Mouse (Mus musculus): ENCODE measurements around the gene Rnf111.

Gene Rnf111

DNA sequence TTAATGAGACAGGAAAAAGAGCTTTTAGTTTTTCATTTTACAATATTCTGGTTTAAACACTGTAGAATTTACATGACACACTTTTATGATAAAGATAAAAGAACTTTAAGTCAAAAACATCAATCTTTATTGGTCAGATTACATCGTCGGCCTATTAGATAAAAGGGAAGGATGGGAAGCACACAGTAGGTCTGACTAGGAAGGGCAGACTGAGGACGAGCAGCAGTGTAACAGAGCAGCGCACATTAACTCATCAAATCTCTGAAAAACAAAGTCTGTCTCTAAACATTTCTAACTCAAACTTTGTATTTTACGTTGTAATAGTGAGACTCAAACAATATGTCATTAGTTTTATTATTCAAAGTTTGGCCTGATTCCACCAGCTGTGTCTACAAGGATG, 54.5 kb downstream of the Rnf111 start:
- ChIA-PET POLR2A (interaction anchor here in 1 of 4 experiments (0.7 to 2.6 kb wide), 6 partner anchors 9 to 151 kb away, joined by 3 to 12 read pairs (median 4); no protein-coding TSS in a partner anchor), CTCF (no interaction called here)

DNA sequence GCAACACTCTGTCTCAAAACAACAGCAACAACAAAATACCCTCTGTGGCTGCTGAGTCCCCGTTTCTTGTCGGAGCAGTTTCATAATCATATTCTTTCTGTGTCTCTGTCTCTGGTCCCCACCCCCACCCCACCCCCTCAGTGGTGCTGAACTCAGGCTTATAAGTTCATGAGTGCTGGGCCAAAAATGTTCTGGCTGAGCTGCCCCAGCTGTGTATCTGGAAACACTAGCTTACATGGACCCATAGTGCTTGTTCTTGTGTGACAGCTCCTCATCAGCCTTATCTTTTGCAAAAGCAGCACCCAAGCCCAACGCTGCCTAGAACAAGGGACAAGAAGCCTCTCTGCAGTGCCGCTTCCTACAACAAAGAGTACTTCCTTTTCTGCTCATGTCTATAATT, 63.6 kb downstream of the Rnf111 start:
- CTCF ChIA-PET, result interaction anchor here in 1 of 4 experiments (0.6 kb wide), 1 partner anchor 30 kb away, joined by 4 read pairs; no protein-coding TSS in a partner anchor

DNA sequence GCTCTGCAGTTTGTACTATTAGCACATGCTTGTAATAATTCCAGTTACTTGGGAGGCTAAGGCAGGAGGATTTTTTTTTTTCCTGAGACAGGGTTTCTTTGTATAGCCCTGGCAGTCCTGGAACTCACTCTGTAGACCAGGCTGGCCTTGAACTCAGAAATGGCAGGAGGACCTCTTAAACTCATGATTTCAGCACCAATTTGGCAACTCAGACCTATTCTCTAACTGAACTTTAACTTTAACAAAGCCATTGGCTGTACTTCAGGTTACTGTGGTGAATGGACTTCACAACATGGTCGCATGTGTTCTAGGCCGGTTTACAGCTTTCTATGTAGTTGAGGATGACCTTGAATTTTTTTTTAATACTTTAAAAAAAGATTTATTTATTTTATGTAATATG, 80.9 kb downstream of the Rnf111 start:
- ChIA-PET POLR2A (interaction anchor here in 3 of 4 experiments (0.7 to 2.2 kb wide), 5 partner anchors 11 to 530 kb away, joined by 3 to 9 read pairs (median 3); partner anchors contain the start of gene Sltm (in 1 of the 3)), CTCF (interaction anchor here in 2 of 4 experiments (1.0 to 1.5 kb wide), 2 partner anchors 13 to 14 kb away, joined by 4 read pairs; no protein-coding TSS in a partner anchor)

More for the DNA sequence above, 63.6 kb downstream of the Rnf111 start:
- POLR2A ChIA-PET, result interaction anchor here in 1 of 4 experiments (0.6 to 1.9 kb wide), 7 partner anchors 9 to 143 kb away, joined by 3 to 5 read pairs (median 3); no protein-coding TSS in a partner anchor

DNA sequence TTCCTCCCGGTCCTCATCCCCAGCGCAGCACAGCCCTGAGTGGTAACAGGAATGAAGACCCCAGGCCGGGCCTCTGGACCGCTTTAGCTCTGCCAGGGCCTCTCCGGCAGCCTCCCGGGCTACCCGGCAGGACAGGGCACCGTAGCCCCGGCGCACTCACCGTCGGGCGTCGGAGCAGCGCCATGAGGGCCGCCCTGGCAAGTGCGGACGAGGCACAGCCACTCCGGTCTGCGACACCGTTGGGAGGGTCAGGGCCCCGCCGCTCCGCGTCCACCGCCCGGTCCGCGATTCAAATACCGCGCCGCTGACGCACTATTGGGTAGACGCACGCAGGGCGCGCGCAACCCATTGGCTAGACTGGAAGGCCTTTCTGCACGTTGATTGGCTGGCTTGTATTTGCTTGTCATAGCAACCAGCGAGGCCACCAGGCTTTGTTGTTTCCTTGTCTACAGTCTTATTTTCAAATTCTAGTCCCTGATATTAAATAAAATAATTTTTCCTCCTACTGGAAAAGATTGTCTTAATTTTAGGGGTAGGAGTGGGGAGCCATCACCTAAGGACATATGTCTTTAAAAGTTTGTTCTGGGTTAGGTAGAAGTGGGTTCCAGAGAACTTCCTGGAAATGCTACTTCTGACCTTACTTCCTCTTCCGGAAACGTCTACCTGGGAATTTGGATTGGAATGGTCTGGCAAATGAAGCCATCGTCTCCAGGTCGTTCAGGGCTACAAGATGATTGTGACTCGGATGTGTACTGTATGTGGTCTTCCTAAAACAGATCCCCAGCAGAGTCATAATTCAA, 82.1 kb downstream of the Rnf111 start, which contains the start of gene Ccnb2:
Ccnb2 (minus strand) TSS at position 291 of the 800 bp plus-strand sequence.
- CTCF ChIA-PET, result no interaction called here

DNA sequence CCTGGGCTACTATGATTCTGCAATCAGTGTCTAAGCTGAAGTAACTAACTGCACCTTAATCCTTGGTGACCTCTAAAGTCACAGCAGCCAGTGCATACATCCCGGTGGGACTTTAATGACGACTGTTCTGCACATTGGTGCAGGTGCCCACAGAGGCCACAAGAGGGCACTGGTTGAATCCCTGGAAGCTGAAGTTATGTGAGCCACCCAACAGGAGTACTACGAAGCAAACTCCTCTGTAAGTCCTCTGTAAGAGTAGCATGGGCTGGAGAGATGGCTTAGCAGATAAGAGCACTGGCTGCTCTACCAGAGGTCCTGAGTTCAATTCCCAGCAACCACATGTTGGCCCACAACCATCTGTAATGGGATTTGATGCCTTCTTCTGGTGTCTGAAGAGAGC, 87.1 kb downstream of the Rnf111 start:
- ChIA-PET CTCF (interaction anchor here (0.5 to 1.9 kb wide), 9 partner anchors 8 to 253 kb away, joined by 3 to 14 read pairs (median 4); no protein-coding TSS in a partner anchor), POLR2A (interaction anchor here in 2 of 4 experiments (0.7 to 2.7 kb wide), 10 partner anchors 9 to 522 kb away, joined by 3 to 7 read pairs (median 4); no protein-coding TSS in a partner anchor)

More for the DNA sequence above, 82.1 kb downstream of the Rnf111 start, which contains the start of gene Ccnb2:
- POLR2A ChIA-PET, result interaction anchor here (0.6 to 3.7 kb wide), 14 partner anchors 10 to 541 kb away, joined by 3 to 31 read pairs (median 4); partner anchors contain the start of gene Sltm (in 1 of the 4)

DNA sequence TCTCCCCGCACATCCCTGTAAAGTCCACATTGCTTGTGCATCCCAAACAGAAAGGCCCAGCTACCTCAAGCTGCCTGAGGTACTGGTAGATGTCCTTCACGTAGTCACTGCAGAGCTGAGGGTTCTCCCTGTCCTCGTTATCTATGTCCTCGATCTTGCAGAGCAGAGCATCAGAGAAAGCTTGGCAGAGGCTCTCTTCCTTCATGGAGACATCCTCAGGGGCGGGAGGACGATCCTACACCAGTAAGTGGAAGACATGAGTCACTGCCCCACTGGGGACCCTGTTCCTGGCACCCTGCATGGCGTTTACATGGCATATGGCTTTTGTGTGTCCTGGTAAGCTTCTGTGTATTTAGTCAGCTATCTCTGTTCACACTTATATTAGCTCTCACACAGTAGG, 90.5 kb downstream of the Rnf111 start:
- ChIA-PET CTCF (interaction anchor here in 3 of 4 experiments (0.5 to 1.3 kb wide), 3 partner anchors 9 to 329 kb away, joined by 3 to 4 read pairs (median 3); no protein-coding TSS in a partner anchor), POLR2A (interaction anchor here in 3 of 4 experiments (0.5 to 1.0 kb wide), 4 partner anchors 10 to 203 kb away, joined by 3 to 5 read pairs (median 3); no protein-coding TSS in a partner anchor)

DNA sequence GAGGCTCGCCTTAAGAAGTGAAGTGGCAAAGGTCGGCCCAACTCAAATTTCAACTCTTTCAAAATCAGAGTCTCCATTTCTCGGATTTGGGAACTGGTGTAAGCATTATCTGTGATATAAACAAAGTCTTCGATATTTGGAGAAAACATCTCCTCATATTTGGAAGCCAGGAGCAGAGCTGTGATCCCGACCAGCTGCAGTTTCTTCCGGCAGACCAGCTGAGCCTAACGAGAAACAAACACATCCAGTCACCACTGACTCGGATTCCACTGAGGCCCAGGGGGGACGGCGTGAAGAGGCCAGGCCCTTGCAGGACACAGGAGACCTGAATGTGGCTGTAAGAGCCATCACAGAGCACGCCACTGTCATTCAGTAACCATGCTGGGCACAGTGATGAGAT, 92.9 kb downstream of the Rnf111 start:
- CTCF ChIA-PET, result no interaction called here

DNA sequence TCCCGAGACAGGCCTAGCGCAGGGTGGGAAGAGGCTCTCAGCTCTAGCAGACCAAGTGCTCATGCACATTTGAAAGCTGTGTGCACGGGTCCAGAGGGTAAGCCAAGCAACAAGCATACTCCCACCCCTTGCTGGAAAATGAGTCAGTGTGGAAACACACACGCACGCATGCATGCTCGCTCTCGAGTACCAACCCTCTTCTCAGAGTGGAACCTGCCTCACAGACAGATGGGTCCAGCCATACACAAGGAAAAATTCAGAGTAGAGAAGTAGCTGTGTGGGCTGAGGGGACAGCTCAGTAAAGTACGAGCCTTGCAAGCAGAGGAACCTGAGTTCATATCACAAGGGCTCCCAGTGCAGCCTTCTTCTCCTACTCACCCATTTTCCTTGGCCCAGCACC, 93.8 kb downstream of the Rnf111 start:
- CTCF ChIA-PET, result interaction anchor here in 3 of 4 experiments (0.5 to 1.2 kb wide), 4 partner anchors 13 to 1324 kb away, joined by 3 to 5 read pairs (median 4); no protein-coding TSS in a partner anchor
- POLR2A ChIA-PET, result interaction anchor here in 1 of 4 experiments (5.6 kb wide), 1 partner anchor 10 kb away, joined by 31 read pairs; the partner anchor contains the start of gene Ccnb2

More for the DNA sequence above, 92.9 kb downstream of the Rnf111 start:
- POLR2A ChIA-PET, result interaction anchor here in 1 of 4 experiments (0.7 to 5.6 kb wide), 3 partner anchors 9 to 26 kb away, joined by 3 to 31 read pairs (median 3); partner anchors contain the start of gene Ccnb2

DNA sequence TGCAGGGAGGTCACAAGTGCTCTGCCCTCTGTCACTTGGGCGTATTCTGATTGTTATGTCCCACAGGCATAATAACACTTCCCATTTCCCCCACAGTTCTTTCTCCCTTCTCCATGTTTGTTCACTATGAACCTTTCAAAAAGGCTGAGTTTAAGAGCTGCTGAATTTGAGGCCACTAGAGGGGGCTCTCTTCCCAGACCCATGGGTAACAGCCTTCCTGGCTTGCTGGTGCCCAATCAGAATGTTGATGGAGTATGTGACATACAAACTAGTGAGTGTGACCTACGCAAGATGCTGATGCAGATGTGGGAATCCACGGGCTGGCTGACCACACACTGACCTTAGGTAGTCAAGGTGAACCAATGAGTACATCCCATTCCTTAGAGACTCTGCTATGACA, 94.7 kb downstream of the Rnf111 start:
- ChIA-PET CTCF (interaction anchor here (0.5 to 1.6 kb wide), 12 partner anchors 8 to 1342 kb away, joined by 3 to 10 read pairs (median 3); no protein-coding TSS in a partner anchor), POLR2A (interaction anchor here in 3 of 4 experiments (0.5 to 5.6 kb wide), 5 partner anchors 11 to 390 kb away, joined by 3 to 31 read pairs (median 3); partner anchors contain the start of gene Ccnb2 (in 1 of the 3))

DNA sequence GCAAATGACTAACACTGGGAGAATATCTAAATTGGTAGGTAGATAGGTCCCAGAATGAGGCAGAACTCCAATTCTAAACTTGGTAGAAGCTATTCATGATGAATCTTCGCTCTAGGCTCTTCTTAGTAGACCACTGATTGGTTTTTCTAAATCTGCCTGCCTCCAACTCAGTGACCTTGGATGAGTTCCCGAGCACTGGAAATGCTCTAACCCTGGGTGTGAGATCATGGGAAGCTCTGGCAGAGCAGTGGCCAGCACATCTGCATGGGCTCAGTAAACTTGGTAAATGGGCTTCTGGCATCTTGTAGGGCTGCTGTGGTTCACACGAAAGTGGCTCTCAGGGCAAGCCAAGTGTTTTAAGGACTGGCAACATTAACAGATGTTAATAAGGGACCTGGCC, 96.9 kb downstream of the Rnf111 start:
- ChIA-PET POLR2A (interaction anchor here in 1 of 4 experiments (2.4 to 5.6 kb wide), 2 partner anchors 11 to 13 kb away, joined by 7 to 31 read pairs; partner anchors contain the start of gene Ccnb2), CTCF (interaction anchor here in 1 of 4 experiments (1.2 kb wide), 1 partner anchor 10 kb away, joined by 6 read pairs; no protein-coding TSS in a partner anchor)

DNA sequence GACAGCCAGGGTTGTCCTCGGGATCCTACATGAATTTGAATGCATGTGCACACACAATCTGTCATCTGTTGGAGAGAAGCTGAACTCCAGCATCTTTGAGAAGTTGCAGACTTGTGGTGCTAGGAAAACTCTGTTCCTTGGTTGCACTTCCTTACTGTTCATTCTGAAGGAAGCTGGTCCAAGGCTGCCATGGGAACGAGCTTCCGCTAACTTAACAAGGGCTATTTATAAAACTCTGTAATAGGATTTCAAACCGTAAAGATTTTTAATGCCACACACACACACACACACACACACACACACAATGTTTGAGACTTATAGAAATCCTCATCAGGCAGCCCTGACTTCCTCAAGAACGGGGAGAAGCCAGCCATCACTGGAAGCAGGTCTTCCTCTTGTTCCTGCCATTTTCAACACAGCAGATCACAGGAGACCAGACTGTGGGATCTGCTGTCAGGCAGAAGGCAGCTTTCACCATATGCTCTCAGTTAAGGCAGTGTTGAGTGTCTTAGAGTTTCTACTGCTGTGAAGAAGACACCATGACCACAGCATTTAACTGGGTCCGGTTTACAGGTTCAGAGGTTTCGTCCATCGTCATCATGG, 101.5 kb downstream of the Rnf111 start:
- CTCF ChIA-PET, result interaction anchor here in 3 of 4 experiments (0.6 to 0.9 kb wide), 3 partner anchors 254 to 457 kb away, joined by 3 read pairs; partner anchors contain the start of gene Gm10642 (in 1 of the 3)
- POLR2A ChIA-PET, result interaction anchor here in 1 of 4 experiments (1.2 to 2.2 kb wide), 2 partner anchors 9 to 129 kb away, joined by 3 to 9 read pairs; no protein-coding TSS in a partner anchor

DNA sequence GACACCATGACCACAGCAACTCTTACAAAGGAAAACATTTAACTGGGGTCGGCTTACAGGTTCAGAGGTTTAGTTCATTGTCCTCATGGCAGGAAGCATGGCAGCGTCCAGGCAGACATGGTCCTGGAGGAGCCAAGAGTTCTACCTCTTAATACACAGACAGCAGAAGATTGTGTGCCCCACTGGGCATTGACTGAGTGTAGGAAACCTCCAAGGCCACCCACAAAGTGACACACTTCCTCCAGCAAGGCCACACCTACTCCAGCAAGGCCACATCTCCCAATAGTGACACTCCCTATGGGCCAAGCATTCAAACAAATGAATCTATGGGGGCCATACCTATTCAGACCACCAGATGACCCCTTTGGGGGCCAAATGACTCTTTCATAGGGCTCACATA, 107.4 kb downstream of the Rnf111 start:
- ChIA-PET POLR2A (no interaction called here), CTCF (interaction anchor here in 2 of 4 experiments (0.5 to 1.2 kb wide), 2 partner anchors 35 to 377 kb away, joined by 3 read pairs; no protein-coding TSS in a partner anchor)

DNA sequence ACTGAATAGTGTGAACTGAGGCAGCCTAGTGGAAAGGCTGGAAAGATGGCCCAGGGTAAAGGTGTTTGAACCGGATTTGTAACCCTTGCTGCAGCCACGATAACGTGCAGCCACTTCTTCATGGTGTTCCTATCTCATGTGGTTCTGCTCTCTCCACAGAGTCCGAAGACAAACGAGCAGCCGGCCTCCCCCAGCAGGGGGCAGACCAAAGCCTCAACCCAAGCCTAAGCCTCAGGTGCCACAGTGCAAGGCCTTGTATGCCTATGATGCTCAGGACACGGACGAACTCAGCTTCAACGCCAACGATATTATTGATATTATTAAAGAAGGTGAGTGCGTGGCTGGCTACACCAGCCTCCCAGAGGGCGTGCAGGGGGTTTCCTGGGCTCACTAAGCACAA, 107.9 kb downstream of the Rnf111 start:
- POLR2A ChIA-PET, result interaction anchor here in 1 of 4 experiments (0.8 kb wide), 1 partner anchor 11 kb away, joined by 3 read pairs; no protein-coding TSS in a partner anchor
- CTCF ChIA-PET, result interaction anchor here in 2 of 4 experiments (0.7 to 1.2 kb wide), 3 partner anchors 254 to 376 kb away, joined by 3 to 5 read pairs (median 3); partner anchors contain the start of gene Fam81a (in 1 of the 2)

DNA sequence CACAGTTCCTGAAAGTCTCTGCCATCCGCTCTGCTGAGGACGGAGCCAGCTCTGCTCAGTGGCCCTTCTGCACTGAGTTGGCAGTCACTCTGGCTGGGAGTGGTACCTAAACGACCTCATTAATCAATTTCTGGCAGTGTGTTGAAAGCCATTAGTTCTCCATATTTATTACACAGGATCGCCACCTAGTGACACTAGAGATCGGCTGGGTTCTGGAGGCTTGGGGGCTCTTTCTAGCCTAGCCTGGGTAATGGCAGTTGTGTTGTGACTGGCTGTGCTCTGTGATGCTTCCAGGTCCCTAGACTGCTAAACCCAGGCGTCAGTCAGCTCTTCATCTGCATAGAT, 111.0 kb downstream of the Rnf111 start:
- ChIA-PET POLR2A (interaction anchor here in 2 of 4 experiments (0.5 to 1.7 kb wide), 6 partner anchors 11 to 509 kb away, joined by 3 to 9 read pairs (median 4); no protein-coding TSS in a partner anchor), CTCF (interaction anchor here (0.6 to 1.2 kb wide), 6 partner anchors 16 to 916 kb away, joined by 3 to 6 read pairs (median 4); no protein-coding TSS in a partner anchor)

DNA sequence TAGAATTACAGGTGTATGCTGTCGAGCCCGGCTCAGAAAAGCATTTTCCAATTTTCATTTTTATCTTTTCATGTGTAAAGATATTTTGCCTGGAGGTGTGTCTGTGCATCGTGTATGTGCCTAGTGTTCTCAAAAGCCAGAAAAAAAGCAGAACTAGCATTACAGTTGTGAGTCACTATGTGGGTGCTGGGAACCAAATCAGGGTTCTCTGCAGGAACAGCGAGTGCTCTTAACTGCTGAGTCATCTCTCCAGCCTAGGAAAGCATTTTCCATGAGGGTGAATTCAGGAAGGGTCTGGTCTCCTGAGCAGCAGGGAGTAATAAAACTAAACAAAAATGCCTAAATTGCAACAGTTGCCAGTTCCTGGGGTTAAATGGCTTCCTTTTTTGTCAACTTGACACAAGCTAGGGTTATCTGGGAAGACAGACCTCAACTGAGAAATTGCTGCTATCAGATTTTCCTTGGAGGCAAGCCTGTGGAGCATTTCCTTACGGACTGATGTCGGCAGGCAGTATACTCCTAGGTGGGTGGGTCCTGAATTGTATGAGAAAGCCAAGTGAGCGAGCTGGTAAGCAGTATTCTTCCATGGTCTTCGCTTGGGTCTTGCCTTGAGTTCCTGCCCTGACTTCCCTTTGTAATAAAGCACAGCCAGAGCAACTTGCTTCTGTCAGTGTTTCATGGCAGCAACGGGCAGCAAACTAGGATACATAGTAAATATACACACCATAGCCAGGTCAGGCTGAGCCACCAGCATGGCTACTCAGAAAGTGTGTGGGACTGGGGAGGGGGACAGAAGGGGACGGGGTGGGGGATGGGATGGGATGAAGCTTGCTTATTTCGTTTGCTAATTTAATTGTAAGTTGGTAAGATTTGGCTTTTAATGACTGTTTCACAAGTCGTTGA, 111.6 kb downstream of the Rnf111 start:
- POLR2A ChIA-PET, result interaction anchor here in 2 of 4 experiments (0.5 to 1.7 kb wide), 7 partner anchors 10 to 509 kb away, joined by 3 to 9 read pairs (median 4); no protein-coding TSS in a partner anchor
- CTCF ChIA-PET, result interaction anchor here (0.6 to 1.2 kb wide), 5 partner anchors 17 to 916 kb away, joined by 3 to 5 read pairs (median 3); no protein-coding TSS in a partner anchor

DNA sequence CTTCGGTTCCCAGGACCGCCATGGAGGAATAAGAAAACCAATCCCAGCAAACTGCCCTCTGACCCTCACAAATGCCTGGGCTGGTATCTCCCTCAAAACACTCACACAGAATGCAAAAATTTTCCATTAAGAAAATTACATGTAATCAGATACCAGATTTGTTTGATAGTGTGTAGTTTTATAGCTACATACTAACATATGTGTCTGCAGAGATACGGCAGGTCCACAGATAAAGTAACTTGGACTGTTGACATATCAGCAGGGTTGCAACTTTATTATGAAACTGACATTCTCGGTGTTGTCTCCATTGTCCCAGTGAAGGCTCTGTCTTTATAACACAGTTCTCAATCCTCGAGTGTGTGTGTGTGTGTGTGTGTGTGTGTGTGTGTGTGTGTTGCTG, 112.5 kb downstream of the Rnf111 start:
- ChIA-PET CTCF (no interaction called here), POLR2A (no interaction called here)

DNA sequence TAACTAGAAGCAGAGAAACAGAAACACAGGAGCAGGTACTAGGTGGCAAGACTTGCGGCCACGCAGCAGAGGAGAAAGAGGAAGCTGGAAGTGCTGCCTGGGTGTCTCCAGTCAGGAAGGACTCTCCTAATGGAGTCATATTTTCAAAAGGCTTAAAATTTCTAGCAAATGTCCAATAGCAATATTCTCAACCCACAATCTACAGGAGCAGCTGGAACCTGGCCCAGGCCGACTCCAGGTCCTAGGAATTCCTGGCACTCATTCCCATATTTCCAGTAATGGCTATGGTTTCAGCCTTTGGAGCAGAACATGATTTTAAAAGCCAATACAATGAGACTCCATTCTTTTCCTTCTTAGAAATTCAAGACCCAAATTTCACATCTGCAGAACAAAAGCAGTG, 114.0 kb downstream of the Rnf111 start:
- ChIA-PET POLR2A (interaction anchor here in 2 of 4 experiments (0.6 to 1.3 kb wide), 4 partner anchors 8 to 376 kb away, joined by 3 to 4 read pairs (median 3); no protein-coding TSS in a partner anchor), CTCF (interaction anchor here in 1 of 4 experiments (0.6 kb wide), 1 partner anchor 473 kb away, joined by 8 read pairs; no protein-coding TSS in a partner anchor)
